Comparison of ENCODE assay signal across 17 mouse cellular contexts in genomic region chr9:60192321-60192720, GRCm38 (mm10).
"Had no signal": no experiment of that assay in that cellular context is flagged by ENCODE, and none has a peak within 500 bp of the region (broad histone marks: within the 10 kb centered on the region; RNA-seq: fewer than 3 reads in every experiment).

No protein-coding gene starts in this region.

- H3K36me3 ChIP-seq: kidney, embryonic 15.5 days; limb, embryonic 15.5 days; liver, embryonic 12.5 days; midbrain, embryonic 10.5 days; midbrain, embryonic 15.5 days; neural tube, embryonic 13.5 days; stomach, embryonic 15.5 days had no signal

- H3K4me1 ChIP-seq: liver, embryonic 12.5 days; midbrain, embryonic 15.5 days; stomach, embryonic 15.5 days had no signal

- DNase-seq: kidney, postnatal 14 days; left cerebral cortex, postnatal 4 days; lung, embryonic 14.5 days; lung, postnatal 10 days; lung, postnatal 4 days; retina, postnatal 1 day; right cerebral cortex, postnatal 4 days; spleen, adult 18-20 months; thymus, adult 2 months; thymus, postnatal 25 days had no signal

- ATAC-seq: liver, embryonic 12.5 days; midbrain, embryonic 15.5 days had no signal

- H3K27me3 ChIP-seq: kidney, embryonic 15.5 days; limb, embryonic 15.5 days; liver, embryonic 12.5 days; midbrain, embryonic 15.5 days; neural tube, embryonic 13.5 days; stomach, embryonic 15.5 days had no signal

- H3K9me3 ChIP-seq: kidney, embryonic 15.5 days; limb, embryonic 15.5 days; liver, embryonic 12.5 days; midbrain, embryonic 10.5 days; midbrain, embryonic 15.5 days; neural tube, embryonic 13.5 days; stomach, embryonic 15.5 days had no signal

- H3K4me3 ChIP-seq: kidney, embryonic 15.5 days; limb, embryonic 15.5 days; liver, embryonic 12.5 days; midbrain, embryonic 10.5 days; midbrain, embryonic 15.5 days; neural tube, embryonic 13.5 days; stomach, embryonic 15.5 days had no signal

- H3K4me2 ChIP-seq: kidney, embryonic 15.5 days; limb, embryonic 15.5 days; liver, embryonic 12.5 days; lung, embryonic 14.5 days; midbrain, embryonic 15.5 days; neural tube, embryonic 13.5 days; stomach, embryonic 15.5 days had no signal

- H3K27ac ChIP-seq: kidney, embryonic 15.5 days; limb, embryonic 15.5 days; liver, embryonic 12.5 days; midbrain, embryonic 10.5 days; midbrain, embryonic 15.5 days; neural tube, embryonic 13.5 days; stomach, embryonic 15.5 days had no signal

- H3K9ac ChIP-seq: kidney, embryonic 15.5 days; limb, embryonic 15.5 days; liver, embryonic 12.5 days; lung, embryonic 14.5 days; midbrain, embryonic 15.5 days; neural tube, embryonic 13.5 days; stomach, embryonic 15.5 days had no signal
